Mouse (Mus musculus) layer of hippocampus, adult 8-10 months (tissue): ENCODE measurements around the gene Tmc6. TPM values are rescaled to one million over a fixed set of nuclear protein-coding genes. Genes with fewer than 3 reads are reported as not detected.
A peak's percentile ranks its signal among the peaks of the same experiment; 100 is the strongest.
"Not testable (repeated sequence)": the region's sequence is repeated elsewhere in the genome, so short reads cannot be mapped to it uniquely, and the experiment has no call there.

Experiments
- DNase-seq, 2 experiments: peaks; one replicate each; pipeline ENCODE4 v3.0.0; 2022; ENCODE audit warnings: low spot score in 2 of 2
- total RNA-seq, 4 experiments: library from RNA; stranded (reverse); gene quantifications; 2 replicates each; pipeline ENCODE4 v1.2.4; 2022

The Tmc6 gene
- total RNA-seq: 10 to 100 TPM; 11.6 to 27.6 (median 16.2) TPM

DNA sequence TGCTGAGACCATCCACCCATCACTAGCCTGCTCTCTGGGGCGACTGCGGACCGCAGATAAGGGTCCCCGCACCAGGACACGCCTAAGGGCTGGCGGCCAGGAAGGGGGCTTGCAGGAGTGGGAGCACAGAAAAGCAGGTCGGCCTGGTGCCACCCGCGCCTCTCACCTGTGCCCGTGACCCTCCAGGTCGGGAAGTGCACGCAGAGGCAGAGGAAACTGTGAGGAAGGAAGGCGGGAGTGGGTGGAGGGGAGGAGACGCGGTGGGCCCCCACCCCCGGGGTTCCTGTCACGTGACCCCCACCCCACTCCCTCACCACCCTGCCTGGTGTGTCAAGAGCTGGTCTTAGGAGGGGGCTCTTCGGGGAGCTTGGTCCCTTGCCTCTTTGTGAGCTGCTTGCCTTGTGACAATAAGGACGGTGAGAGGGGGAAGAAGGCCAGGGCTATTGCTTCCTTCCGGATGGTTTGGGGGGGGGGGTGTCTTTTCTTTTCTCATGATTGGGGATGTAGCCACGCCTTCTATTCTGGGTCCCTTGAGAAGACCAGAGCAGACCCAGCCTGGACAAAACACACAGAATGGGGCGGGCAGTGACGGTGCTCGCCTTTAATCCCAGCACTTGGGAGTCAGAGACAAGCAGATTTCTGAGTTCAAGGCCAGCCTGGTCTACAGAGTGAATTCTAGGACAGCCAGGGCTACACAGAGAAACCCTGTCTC, at the start of gene Tmc6, which contains the start of gene Tmc8:
Gene Tmc6, minus strand, starts transcription at position 206 of the 712 bp plus-strand sequence.
Gene Tmc8, plus strand, starts transcription at position 84 of the 712 bp plus-strand sequence.
- DNase-seq: no peak

DNA sequence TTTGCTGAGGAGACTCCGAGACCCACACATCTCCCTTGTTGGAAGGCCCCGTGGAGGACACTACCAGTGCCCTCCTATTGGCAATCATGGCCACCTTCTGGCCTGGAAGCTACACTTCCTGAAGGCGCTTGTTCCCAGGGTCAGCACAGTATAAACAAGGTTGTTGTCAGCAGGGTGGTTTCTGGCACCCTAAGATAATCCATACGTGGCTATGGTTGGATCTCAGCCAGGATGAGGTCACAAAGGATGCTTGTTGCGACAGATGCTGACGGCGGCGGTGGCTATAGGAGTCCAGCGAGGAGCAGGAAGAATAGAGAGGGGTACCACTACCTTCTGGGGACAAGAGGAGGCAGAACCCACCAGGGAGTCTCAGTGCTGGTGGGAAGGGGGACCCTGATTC, 48.4 kb upstream of the Tmc6 start:
- DNase-seq: no peak

DNA sequence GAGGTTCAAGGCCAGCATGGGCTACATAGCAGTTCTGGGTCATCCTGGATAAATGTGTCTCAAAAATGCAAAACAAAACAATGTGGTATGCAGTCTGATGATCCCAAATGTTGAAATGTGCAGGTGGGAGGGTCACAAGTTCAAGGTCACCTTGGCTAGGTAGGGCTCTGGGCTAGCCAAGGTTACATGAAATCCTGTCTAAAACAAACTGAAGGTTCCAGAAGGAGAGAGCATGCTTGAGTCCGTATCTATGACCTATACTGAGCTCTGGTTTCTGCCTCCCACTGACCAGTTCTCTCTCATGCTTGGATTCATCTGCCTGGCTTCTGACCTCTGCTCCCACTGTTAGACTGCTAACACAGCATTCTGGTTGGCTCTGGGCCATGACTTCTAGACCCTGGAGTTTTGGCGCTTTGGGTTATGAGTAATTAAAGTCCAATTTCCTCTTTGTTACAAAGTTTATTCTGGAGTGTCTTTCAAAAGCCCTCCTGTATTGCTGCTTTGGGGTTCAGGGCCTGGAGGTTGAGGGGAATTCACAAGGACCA, 47.7 kb upstream of the Tmc6 start:
- no peak for DNase-seq

- no peak for DNase-seq
Observed at GRCm38 (mm10) chr11:117828888-117829604, 47.0 kb upstream of the Tmc6 start.

DNA sequence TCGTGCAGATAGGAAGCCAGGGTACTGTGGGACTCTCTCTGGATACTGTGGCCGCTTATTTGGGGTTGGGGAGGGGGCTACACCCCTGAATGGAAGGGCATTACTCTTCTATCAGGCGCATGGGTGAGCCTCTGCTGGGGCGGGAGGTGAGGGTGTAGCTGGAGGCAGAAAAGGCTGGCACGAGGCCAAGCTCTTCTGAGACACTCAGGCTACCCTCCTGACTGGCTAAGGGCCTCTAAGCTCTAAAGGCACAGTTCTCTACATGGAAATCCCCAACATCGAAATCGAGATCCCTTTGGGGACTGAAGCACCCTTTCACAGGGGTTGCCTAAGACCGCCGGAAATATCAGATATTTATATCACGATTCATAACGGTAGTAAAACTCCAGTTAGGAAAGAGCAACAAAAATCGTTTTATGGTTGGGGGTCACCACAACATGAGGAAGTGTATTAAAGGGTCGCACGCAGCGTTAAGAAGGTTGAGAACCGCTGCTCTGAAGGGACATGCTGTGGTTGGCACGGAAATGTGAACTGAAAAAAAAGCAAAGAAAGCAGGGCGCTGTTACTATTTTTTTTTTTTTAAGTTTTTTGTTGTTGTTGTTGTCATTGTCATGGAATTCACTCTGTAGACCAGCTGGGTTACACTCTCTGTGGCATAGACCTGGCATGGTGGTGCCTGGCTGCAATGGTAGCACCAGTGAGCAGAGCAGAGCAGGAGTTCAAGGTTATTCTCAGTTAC, 46.3 kb upstream of the Tmc6 start:
- DNase-seq: no peak

DNA sequence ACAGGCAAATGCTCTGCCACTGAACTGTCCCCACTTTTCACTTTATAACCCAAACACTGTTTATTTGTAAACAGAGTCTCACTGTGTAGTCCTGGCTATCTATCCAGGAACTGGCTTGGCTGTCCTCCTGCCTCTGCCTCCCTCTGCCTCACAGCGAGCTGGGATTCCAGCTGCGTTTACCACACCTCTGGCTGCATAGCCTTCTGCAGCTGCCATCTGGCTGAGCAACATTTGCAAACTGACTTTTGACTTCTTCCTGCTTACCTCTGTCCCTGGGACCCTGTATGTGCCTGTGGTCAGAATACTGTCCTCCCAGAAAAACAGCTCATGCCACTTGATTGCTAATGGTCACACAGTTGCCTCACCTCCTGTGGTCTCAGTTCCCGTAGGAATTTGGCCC, 45.4 kb upstream of the Tmc6 start:
- no peak for DNase-seq

GRCm38 (mm10) chr11:117826916-117827315, 44.9 kb upstream of the Tmc6 start:
- no peak for DNase-seq

- DNase-seq: no peak
Observed at GRCm38 (mm10) chr11:117826164-117826563, 44.2 kb upstream of the Tmc6 start.

DNA sequence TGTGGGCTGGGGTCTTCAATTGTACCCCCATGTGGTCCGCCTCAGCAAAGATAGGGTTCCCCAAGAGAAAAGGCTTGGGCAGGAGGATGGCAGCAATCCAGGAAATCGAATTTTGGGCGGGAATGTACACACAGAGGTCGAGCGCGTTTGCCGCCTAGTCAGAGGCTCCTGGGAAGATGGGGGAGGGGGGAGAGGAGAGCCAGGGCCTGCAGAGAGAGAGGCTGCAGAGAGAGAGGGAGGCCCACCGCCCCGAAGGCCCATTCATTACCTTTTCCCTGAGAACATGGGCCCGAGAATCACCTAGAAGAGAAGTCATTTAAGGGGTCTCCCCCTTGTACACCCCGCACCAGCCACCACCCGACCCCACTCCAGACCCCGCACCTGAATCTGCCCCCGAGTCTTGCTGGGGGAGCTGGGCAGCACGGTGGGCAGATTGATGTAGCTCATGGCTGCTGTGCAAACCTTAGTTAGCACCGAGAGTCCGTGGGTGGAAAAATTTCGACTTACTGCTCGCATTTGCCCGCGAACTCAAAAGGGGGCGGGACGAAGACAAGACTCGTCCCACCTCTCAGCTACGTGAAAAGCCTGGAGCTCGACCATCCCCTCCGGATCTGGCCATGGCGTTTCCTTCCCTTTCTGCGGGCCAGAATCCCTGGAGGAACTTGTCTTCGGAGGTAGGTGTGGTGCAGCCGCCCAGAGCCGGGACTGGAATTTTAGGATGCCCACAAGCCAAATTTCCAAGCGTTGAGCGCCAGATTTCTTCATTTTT, 43.5 kb upstream of the Tmc6 start, which contains the start of the genes Afmid and Tk1:
Gene Afmid, plus strand, starts transcription at position 592 of the 769 bp plus-strand sequence.
Gene Tk1, minus strand, starts transcription at position 760 of the 769 bp plus-strand sequence.
- no peak for DNase-seq

- DNase-seq: peak; percentile 61 to 85
Observed at GRCm38 (mm10) chr11:117824060-117824969, 42.3 kb upstream of the Tmc6 start.

DNA sequence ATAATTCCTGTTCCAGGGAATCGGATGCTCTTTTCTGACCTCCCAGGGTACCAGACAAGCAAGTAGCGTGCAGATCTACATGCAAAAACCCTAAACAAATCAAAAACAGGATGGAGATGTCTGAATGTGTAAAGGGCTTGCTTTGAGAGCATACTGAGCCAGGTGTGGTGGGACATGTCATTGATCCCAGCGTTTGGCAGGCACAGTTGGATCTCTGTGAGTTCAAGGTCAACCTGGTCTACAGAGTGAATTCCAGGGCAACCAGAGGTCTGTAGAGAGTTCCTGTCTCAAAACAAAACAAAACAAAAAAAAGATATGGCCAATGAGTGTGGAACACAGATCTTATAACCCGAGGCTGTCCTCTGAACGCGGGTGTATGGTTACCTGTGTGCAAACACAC, 41.4 kb upstream of the Tmc6 start:
- no peak for DNase-seq

DNA sequence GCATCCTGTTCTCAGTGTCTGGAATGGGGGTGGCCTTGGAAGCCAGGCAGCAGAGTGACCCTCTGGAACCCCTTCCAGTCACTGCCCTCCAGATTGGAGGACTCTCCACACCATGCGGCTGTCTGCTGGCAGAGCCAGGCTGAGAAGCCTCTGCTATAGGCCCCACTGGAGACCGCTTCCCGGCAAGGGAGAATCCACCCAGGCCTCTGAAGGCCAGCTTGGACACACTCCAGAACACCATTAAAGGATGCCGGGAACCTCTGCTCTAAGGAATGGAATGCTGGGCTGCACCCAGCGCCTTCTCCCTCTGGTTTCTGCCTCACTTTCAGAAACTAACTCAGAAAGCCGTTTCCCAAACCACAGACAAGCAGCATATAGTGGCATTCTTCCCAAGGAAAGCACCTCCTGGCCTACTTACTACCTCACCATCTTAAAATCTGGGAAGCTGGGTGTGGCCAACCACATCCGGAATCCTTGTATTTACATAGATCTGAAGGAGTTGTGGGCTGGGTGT, 40.8 kb upstream of the Tmc6 start:
- DNase-seq: no peak

- no peak for DNase-seq
Observed at GRCm38 (mm10) chr11:117821868-117822267, 39.9 kb upstream of the Tmc6 start.

- DNase-seq: no peak
Observed at GRCm38 (mm10) chr11:117820173-117820572, 38.2 kb upstream of the Tmc6 start.

GRCm38 (mm10) chr11:117819095-117819494, 37.1 kb upstream of the Tmc6 start:
- DNase-seq: no peak

DNA sequence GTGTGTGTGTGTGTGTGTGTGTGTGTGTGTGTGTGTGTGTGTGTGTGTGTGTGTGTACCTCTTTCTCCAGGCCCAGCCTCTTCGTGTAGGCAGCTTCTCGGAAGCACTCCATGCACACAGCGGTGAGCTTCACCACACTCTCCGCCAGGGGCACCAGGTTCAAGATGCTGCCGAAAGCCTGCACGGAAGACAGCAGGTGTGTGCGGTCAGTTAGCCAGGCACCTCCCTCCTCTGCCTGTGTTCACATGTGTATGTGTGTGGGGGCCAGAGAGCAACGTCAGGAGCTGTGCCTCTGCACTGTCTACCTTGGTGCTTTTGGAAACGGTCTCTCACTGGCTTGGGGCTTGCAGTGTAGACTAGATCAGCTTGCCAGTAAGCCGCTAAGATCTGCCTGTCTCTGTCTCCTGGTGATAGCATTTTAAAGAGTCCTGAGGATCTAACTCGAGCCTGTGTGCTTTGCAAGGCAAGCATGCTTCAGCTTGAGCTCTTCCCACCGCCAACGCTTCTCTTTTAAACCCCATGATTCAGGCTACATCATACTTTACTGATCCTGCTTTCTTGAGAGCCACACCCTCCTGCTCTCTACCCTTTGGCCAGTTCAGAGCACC, 34.5 kb upstream of the Tmc6 start:
- no peak for DNase-seq

GRCm38 (mm10) chr11:117815850-117816249, 33.9 kb upstream of the Tmc6 start:
- DNase-seq: not testable (repeated sequence)

GRCm38 (mm10) chr11:117814704-117815366, 32.8 kb upstream of the Tmc6 start:
- DNase-seq: no peak

DNA sequence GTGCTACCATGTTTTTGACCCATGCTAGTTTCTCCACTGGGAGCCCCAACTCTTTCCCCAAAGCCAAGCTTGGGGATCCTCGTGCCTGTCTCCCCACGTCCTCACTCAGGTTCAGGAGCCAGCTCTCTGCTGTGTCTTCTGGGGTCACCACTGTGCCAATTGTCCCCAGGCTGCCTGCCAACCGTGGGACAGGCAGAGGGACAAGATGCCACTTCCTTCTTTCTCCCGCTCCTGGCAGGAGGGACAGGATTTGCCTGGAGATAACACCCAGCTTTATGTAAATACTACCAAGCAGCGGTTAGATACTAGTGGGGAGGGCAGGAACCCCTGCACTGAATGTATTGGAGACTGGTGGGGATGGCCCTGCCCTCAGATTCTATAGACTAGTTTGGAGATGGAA, 31.9 kb upstream of the Tmc6 start:
- DNase-seq: no peak
